Mouse (Mus musculus): ENCODE data around the gene Gsdma3. TPM values are rescaled to one million over a fixed set of nuclear protein-coding genes. Genes with fewer than 3 reads are reported as not detected.

Gene Gsdma3
- not detected in 2 replicates for polyA plus RNA-seq (2015; fragmentation: Nextera tagmentation; extraction: Ambion mirVana)

DNA sequence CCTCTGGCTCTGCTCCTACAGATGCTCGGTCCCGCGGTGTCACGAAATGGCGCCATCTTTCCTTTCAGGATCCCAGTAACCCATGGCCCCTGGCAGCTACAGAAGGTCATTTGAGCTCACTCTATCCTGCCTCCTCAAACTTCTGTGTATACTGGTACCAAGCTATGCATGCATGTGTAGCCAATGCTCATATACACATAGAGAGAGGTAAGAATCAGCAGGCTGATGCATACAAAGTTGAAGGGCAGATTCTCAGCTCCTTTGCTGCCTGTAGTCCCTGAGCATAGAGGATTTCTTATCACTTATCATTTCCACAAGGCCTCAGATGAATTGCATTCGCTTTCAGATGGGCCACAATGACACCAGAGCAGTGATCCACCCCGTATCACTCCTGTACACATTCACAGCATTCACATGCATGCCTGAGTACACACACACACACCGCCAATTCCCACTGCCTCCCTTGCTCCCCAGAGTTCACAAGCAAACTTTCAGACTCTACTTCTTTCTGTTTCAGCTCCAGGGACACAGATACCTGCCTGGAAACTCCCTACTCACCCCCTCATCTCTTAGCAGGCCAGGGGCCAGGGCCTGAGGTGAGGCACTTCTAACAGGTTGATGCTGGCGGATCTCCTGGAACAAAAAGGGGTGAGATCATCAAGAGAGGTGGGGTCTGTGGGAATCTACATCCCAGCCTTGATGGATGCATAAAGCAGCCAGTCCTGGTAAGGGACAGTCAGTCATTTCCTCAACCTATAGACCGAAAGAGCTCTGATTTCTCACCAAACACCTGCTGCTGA is at the start of gene Gsdma3, which contains the start of gene Gm12355:
TSS of gene Gsdma3 (plus strand) at position 750 of the 800 bp plus-strand sequence.
TSS of gene Gm12355 (minus strand) at position 51 of the 800 bp plus-strand sequence.

DNA sequence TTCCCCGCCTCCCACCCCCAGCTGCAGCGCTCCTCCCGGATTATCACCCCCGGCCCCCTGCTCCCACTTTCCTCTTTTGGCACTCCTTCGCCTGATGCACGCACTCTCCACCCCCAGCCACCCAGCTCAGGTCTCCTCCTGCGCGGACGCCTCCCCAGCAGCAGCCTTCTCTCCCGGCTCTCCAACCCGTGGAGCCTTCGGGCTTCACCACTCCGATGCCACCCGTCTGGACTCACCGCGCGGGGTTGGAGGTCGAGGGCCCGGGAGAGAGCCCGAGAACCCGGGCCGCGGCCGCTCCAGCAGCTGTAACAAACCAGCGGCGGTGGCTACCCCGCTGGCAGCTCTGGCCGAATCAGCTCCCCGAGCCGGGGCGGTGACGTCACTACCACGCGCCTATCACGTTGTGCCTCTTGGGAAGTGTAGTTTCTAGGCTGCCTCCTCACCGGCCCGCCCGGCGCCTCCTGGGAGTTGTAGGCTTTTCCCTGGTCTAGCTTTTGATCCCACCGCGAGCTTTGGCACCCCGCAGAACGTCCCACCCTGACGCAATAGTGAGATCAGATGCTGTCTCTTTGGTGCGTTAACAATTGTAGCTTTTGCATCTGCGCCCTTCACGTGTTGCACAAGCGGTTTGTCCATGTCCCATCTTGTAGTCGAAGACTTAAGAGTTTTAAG is 39.1 kb upstream of the Gsdma3 start, which contains the start of gene Ormdl3:
TSS of gene Ormdl3 (minus strand) at position 477 of the 672 bp plus-strand sequence.

DNA sequence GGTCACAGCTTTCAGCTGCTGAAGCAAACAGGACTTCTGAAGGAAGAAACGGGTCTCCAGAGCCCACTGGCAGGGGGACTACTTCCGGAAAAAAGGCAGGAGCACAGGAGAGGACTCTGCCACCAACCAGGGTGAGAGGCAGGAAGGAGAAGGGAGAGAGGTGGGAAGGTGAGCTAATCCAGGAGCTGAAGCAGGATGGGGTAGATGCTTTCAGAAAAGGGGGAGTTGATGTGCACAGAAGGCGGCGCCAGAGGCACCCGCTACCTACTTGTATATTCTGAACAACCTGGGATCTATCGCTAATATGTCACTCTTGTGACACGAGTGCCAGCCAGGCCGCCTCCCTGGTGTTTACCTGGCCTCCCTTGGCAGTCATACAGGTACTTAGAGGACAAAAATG is 28.2 kb upstream of the Gsdma3 start, which contains the start of gene Lrrc3c:
TSS of gene Lrrc3c (plus strand) at position 301 of the 400 bp plus-strand sequence.

DNA sequence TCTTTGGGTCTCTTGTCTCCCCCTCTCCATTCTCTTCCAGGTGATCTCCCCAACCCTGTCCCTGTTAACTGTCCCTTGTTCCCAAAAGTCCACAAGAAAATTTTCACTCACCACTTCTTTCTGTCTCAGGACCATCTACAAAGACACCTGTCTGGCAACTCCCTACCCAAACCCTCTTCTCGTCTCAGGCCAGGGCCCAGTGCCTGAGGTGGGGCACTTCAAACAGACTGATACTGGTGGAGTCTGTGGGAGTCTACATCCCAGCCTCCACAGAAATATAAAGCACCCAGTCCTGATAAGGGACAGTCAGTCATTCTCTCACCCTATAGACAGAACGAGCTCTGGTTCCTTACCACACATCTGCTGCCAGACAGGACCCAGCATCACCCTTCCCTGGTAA is 20.3 kb downstream of the Gsdma3 start, which contains the start of gene Gsdma2:
TSS of gene Gsdma2 (plus strand) at position 301 of the 400 bp plus-strand sequence.

DNA sequence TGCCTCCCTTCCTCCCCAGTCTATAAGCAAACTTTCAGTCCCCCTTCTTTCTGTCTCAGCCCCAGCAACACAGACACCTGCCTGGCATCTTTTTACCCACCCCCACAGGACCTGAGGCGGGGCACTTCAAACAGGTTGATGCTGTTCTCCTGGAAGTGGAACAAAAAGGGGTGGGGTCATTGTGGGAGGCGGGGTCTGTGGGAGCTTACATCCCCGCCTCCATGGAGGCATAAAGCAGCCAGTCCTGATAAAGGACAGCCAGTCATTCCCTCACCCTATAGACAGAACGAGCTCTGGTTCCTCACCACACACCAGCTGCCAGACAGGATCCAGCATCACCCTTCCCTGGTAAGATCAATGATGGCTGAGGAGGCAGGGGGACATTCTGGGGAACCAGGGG is 37.9 kb downstream of the Gsdma3 start, which contains the start of gene Gsdma:
TSS of gene Gsdma (plus strand) at position 261 of the 400 bp plus-strand sequence.

DNA sequence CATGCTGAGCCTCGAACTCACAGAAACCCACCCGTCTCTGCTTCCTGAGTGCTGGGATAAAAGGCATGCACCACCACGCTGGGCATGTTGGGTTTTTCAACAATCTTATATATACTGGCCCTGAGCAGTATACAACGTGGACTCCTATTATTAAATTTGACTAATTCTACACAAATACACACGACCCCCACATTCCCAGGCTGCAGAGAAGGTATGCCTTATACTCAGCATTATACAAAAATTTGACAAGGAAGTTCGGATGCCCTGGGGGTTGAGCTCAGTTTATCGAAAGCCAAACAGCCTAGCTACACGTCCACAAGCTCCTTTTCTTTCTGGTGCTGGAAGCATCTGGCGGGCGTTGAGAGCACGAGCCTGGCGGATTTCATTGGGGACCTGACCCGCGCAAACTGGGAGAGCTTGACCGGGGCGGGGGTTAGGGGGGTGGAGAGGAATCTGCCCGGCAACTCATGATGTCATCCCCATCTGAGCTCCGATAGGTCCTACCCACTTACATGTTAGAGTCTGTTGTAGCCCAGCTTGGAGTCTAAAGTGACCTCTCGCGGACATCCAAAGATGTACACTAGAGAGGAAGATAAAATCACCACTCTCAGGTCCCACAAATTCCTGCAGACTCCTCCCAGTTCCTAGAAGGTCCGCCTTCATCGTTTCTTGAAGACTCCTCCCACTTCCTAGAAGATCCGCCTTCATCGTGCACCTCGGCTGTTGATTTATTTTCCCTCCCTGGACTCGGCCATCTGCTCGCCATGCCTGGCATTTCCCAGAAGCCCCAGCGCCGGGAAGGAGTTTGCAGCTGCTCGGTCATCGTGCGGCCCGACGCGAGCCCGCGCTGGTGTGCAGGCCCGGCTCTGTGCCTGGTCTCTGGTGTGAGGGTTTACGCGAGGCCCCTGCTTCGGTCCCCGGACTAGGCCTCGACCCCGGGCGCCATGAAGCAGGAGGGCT is 55.9 kb downstream of the Gsdma3 start, which contains the start of gene Psmd3:
TSS of gene Psmd3 (plus strand) at position 769 of the 960 bp plus-strand sequence.

Other genes starting within 250 kb of the Gsdma3 start
- 0.84 and 3.6 TPM in 2 replicates for gene Tcap, start 242.5 kb upstream of the Gsdma3 start, polyA plus RNA-seq (2015; fragmentation: Nextera tagmentation; extraction: Ambion mirVana)
- 221 and 533 TPM in 2 replicates for gene Pnmt, start 239.9 kb upstream of the Gsdma3 start, polyA plus RNA-seq (2015; fragmentation: Nextera tagmentation; extraction: Ambion mirVana)
- gene Pgap3, start 225.9 kb upstream of the Gsdma3 start, polyA plus RNA-seq (2015; fragmentation: Nextera tagmentation; extraction: Ambion mirVana), result 5.1 and 7.3 TPM in 2 replicates
- 8.3 and 12.0 TPM in 2 replicates for gene Erbb2, start 213.9 kb upstream of the Gsdma3 start, polyA plus RNA-seq (2015; fragmentation: Nextera tagmentation; extraction: Ambion mirVana)
- 163 and 178 TPM in 2 replicates for gene Mien1, start 187.4 kb upstream of the Gsdma3 start, polyA plus RNA-seq (2015; fragmentation: Nextera tagmentation; extraction: Ambion mirVana)
- 1.3 and 3.3 TPM in 2 replicates for gene Grb7, start 180.0 kb upstream of the Gsdma3 start, polyA plus RNA-seq (2015; fragmentation: Nextera tagmentation; extraction: Ambion mirVana)
- 0.21 and 0.30 TPM in 2 replicates for gene Ikzf3, start 80.3 kb upstream of the Gsdma3 start, polyA plus RNA-seq (2015; fragmentation: Nextera tagmentation; extraction: Ambion mirVana)
- gene Zpbp2, start 75.3 kb upstream of the Gsdma3 start, polyA plus RNA-seq (2015; fragmentation: Nextera tagmentation; extraction: Ambion mirVana), result 0.66 and 1.1 TPM in 2 replicates
- 55.8 and 86.2 TPM in 2 replicates for gene Ormdl3, start 39.0 kb upstream of the Gsdma3 start, polyA plus RNA-seq (2015; fragmentation: Nextera tagmentation; extraction: Ambion mirVana)
- not detected in 2 replicates for gene Lrrc3c, start 28.1 kb upstream of the Gsdma3 start, polyA plus RNA-seq (2015; fragmentation: Nextera tagmentation; extraction: Ambion mirVana)
- gene Gm12355, start 699 bp upstream of the Gsdma3 start, polyA plus RNA-seq (2015; fragmentation: Nextera tagmentation; extraction: Ambion mirVana), result 0.52 and 0.90 TPM in 2 replicates
- gene Gsdma2, start 20.4 kb downstream of the Gsdma3 start, polyA plus RNA-seq (2015; fragmentation: Nextera tagmentation; extraction: Ambion mirVana), result 0.25 TPM in 1 of 2 replicates, not detected in the other
- gene Gsdma, start 38.0 kb downstream of the Gsdma3 start, polyA plus RNA-seq (2015; fragmentation: Nextera tagmentation; extraction: Ambion mirVana), result 0.14 TPM in 1 of 2 replicates, not detected in the other
- 100 and 141 TPM in 2 replicates for gene Psmd3, start 56.2 kb downstream of the Gsdma3 start, polyA plus RNA-seq (2015; fragmentation: Nextera tagmentation; extraction: Ambion mirVana)
- gene Csf3, start 74.9 kb downstream of the Gsdma3 start, polyA plus RNA-seq (2015; fragmentation: Nextera tagmentation; extraction: Ambion mirVana), result 0.22 TPM in 1 of 2 replicates, not detected in the other
- gene Med24, start 103.1 kb downstream of the Gsdma3 start, polyA plus RNA-seq (2015; fragmentation: Nextera tagmentation; extraction: Ambion mirVana), result 18.5 and 26.8 TPM in 2 replicates
- gene Thra, start 114.3 kb downstream of the Gsdma3 start, polyA plus RNA-seq (2015; fragmentation: Nextera tagmentation; extraction: Ambion mirVana), result 31.4 and 43.5 TPM in 2 replicates
- gene Nr1d1, start 149.0 kb downstream of the Gsdma3 start, polyA plus RNA-seq (2015; fragmentation: Nextera tagmentation; extraction: Ambion mirVana), result 27.2 and 64.4 TPM in 2 replicates
- 17.3 and 19.8 TPM in 2 replicates for gene Msl1, start 169.2 kb downstream of the Gsdma3 start, polyA plus RNA-seq (2015; fragmentation: Nextera tagmentation; extraction: Ambion mirVana)
- 21.9 and 22.8 TPM in 2 replicates for gene Casc3, start 178.5 kb downstream of the Gsdma3 start, polyA plus RNA-seq (2015; fragmentation: Nextera tagmentation; extraction: Ambion mirVana)
- gene Rapgefl1, start 210.4 kb downstream of the Gsdma3 start, polyA plus RNA-seq (2015; fragmentation: Nextera tagmentation; extraction: Ambion mirVana), result 0.41 and 0.91 TPM in 2 replicates
- 1.8 and 2.6 TPM in 2 replicates for gene Wipf2, start 237.3 kb downstream of the Gsdma3 start, polyA plus RNA-seq (2015; fragmentation: Nextera tagmentation; extraction: Ambion mirVana)